Mouse (Mus musculus) T-helper 1 cell (primary cell): Measurements from ENCODE around the gene 2310011J03Rik.
"Not testable (repeated sequence)": the region's sequence is repeated elsewhere in the genome, so short reads cannot be mapped to it uniquely, and the experiment has no call there.

Experiments
- in situ Hi-C: fragments of 300-600 bp; cut with MboI, MseI; formaldehyde crosslinking; loops from one replicate; pipeline ENCODE4 v1.15.1; 2025; ENCODE audit warnings: high pct_unique_total_duplicates

Gene 2310011J03Rik

GRCm38 (mm10) chr10:80320340-80320760 is at the start of gene 2310011J03Rik:
Gene 2310011J03Rik, minus strand, starts transcription at chr10:80320537.
- in situ Hi-C loops, result no loop called here

- in situ Hi-C loops, result no loop called here
Observed at GRCm38 (mm10) chr10:80368392-80368791, 48.1 kb upstream of the 2310011J03Rik start.

GRCm38 (mm10) chr10:80367954-80368353 is 47.6 kb upstream of the 2310011J03Rik start:
- in situ Hi-C loops, result no loop called here

- in situ Hi-C loops, result no loop called here
Observed at GRCm38 (mm10) chr10:80365736-80366135, 45.4 kb upstream of the 2310011J03Rik start.

- in situ Hi-C loops, result no loop called here
Observed at GRCm38 (mm10) chr10:80363734-80364133, 43.4 kb upstream of the 2310011J03Rik start.

GRCm38 (mm10) chr10:80357994-80358639 is 37.8 kb upstream of the 2310011J03Rik start:
- in situ Hi-C loops, result no loop called here

GRCm38 (mm10) chr10:80357336-80357735 is 37.0 kb upstream of the 2310011J03Rik start:
- in situ Hi-C loops, result no loop called here

- in situ Hi-C loops, result no loop called here
Observed at GRCm38 (mm10) chr10:80356737-80357136, 36.4 kb upstream of the 2310011J03Rik start.

- in situ Hi-C loops, result no loop called here
Observed at GRCm38 (mm10) chr10:80356001-80356682, 35.8 kb upstream of the 2310011J03Rik start, which contains the start of gene Plk5. Gene Plk5, plus strand, starts transcription at chr10:80356459.

GRCm38 (mm10) chr10:80355431-80355830 is 35.1 kb upstream of the 2310011J03Rik start:
- in situ Hi-C loops, result no loop called here

- in situ Hi-C loops, result no loop called here
Observed at GRCm38 (mm10) chr10:80352727-80353126, 32.4 kb upstream of the 2310011J03Rik start.

- in situ Hi-C loops, result no loop called here
Observed at GRCm38 (mm10) chr10:80351896-80352295, 31.6 kb upstream of the 2310011J03Rik start.

GRCm38 (mm10) chr10:80350292-80350691 is 30.0 kb upstream of the 2310011J03Rik start:
- in situ Hi-C loops, result no loop called here

- in situ Hi-C loops, result no loop called here
Observed at GRCm38 (mm10) chr10:80348981-80349380, 28.6 kb upstream of the 2310011J03Rik start.

- in situ Hi-C loops, result no loop called here
Observed at GRCm38 (mm10) chr10:80348244-80348781, 28.0 kb upstream of the 2310011J03Rik start, which contains the start of gene Adamtsl5. Gene Adamtsl5, minus strand, starts transcription at chr10:80348412.

- in situ Hi-C loops, result no loop called here
Observed at GRCm38 (mm10) chr10:80347514-80347967, 27.2 kb upstream of the 2310011J03Rik start.

- in situ Hi-C loops, result not testable (repeated sequence)
Observed at GRCm38 (mm10) chr10:80345929-80346328, 25.6 kb upstream of the 2310011J03Rik start.

- in situ Hi-C loops, result no loop called here
Observed at GRCm38 (mm10) chr10:80345122-80345521, 24.8 kb upstream of the 2310011J03Rik start.

- in situ Hi-C loops, result no loop called here
Observed at GRCm38 (mm10) chr10:80344131-80344661, 23.9 kb upstream of the 2310011J03Rik start.

- in situ Hi-C loops, result no loop called here
Observed at GRCm38 (mm10) chr10:80343425-80343895, 23.1 kb upstream of the 2310011J03Rik start.

GRCm38 (mm10) chr10:80342749-80343424 is 22.6 kb upstream of the 2310011J03Rik start:
- in situ Hi-C loops, result no loop called here
